In genomic region chr16:5146367-5147036, GRCm38 (mm10) we compare ENCODE assay signal across 8 mouse cellular contexts. TPM values are rescaled to one million over a fixed set of nuclear protein-coding genes. Genes with fewer than 3 reads are reported as not detected.
A peak's percentile ranks its signal among the peaks of the same experiment; 100 is the strongest.
DNase-seq lines count a peak whose midpoint lies in the region; ATAC-seq lines count a peak whose summit lies in the region.

No protein-coding gene starts in this region.

- 2% methylated on average over 26 of the region's 26 CpGs for WGBS in limb, embryonic 10.5 days
- 2% methylated on average over 26 of the region's 26 CpGs for WGBS in midbrain, embryonic 10.5 days

- ATAC-seq in common myeloid progenitor, adult 5-6 weeks (replicated peaks; ENCODE audit: low read depth, poor library complexity, severe bottlenecking), result peak; percentile 91

- no peaks in the 10 kb centered on the region for H3K36me3 ChIP-seq in limb, embryonic 10.5 days
- H3K36me3 ChIP-seq in midbrain, embryonic 10.5 days, result no peaks in the 10 kb centered on the region
- no peaks in the 10 kb centered on the region for H3K36me3 ChIP-seq in splenic B cell, adult 2 months (ENCODE audit: control insufficient read depth, insufficient read depth, low read length, poor library complexity, severe bottlenecking)

- H3K9me3 ChIP-seq in limb, embryonic 10.5 days (replicated peaks), result no peaks in the 10 kb centered on the region
- no peaks in the 10 kb centered on the region for H3K9me3 ChIP-seq in midbrain, embryonic 10.5 days (replicated peaks)

- peaks cover 15% of the 10 kb centered on the region for H3K27me3 ChIP-seq in limb, embryonic 10.5 days (ENCODE audit: low read depth, poor library complexity, severe bottlenecking)
- peaks cover 37% of the 10 kb centered on the region for H3K27me3 ChIP-seq in midbrain, embryonic 10.5 days (ENCODE audit: low read depth, poor library complexity, severe bottlenecking)
- H3K27me3 ChIP-seq in splenic B cell, adult 2 months (ENCODE audit: control insufficient read depth, insufficient read depth, low read length, poor library complexity, severe bottlenecking), result no peaks in the 10 kb centered on the region; the same call in 1 of the 2 replicates

- DNase-seq in thymus, postnatal 14 days, result peak; percentile 15
- DNase-seq in thymus, postnatal 10 days (ENCODE audit: low spot score in 2 of 2), result no peak
- peak; percentile 81 for DNase-seq in gastrocnemius, postnatal 14 days
- DNase-seq in hindlimb bud, embryonic 11.5 days (ENCODE audit: extremely low spot score, low read depth, low spot score), result peak; percentile 35
- DNase-seq in limb, embryonic 10.5 days (ENCODE audit: low spot score), result peak; percentile 85
- DNase-seq in midbrain, embryonic 10.5 days (ENCODE audit: low spot score), result peak; percentile 88
- DNase-seq in splenic B cell, adult 2 months (ENCODE audit: low read depth, low spot score), result peak; percentile 42

- peaks cover 16% of the 10 kb centered on the region for H3K4me1 ChIP-seq in limb, embryonic 10.5 days
- peaks cover 19% of the 10 kb centered on the region for H3K4me1 ChIP-seq in midbrain, embryonic 10.5 days

- H3K27ac ChIP-seq in limb, embryonic 10.5 days, result no peak overlapping the region
- H3K27ac ChIP-seq in midbrain, embryonic 10.5 days (replicated peaks), result peak overlapping the region; percentile 28

- intact Hi-C loops in gastrocnemius, postnatal 14 days (cut with DNase I; ENCODE audit: low total_unique reads), result loop anchor here (5.0 to 10.0 kb wide), 2 partner anchors 51 to 92 kb away; partner anchors contain the start of gene Ubn1

- H3K4me3 ChIP-seq in limb, embryonic 10.5 days, result peak overlapping the region; percentile 50
- H3K4me3 ChIP-seq in midbrain, embryonic 10.5 days, result peak overlapping the region; percentile 55

RNA-seq across cellular contexts. Expression of gene Sec14l5, which starts 0.4 kb away (rescaled TPM):
- not detected in 2 replicates for total RNA-seq in common myeloid progenitor, adult 5-6 weeks (2017)
- 10 to 100 TPM in 1 of 2 experiments, 1 to 10 TPM in 1; 7.4 to 11.3 TPM for total RNA-seq in gastrocnemius, postnatal 14 days (2021)
- polyA plus RNA-seq in limb, embryonic 10.5 days (2016; fragmentation: Nextera tagmentation; extraction: Ambion mirVana), result 0.04 TPM in 1 of 2 replicates, not detected in the other
- polyA plus RNA-seq in midbrain, embryonic 10.5 days (2016; fragmentation: Nextera tagmentation; extraction: Ambion mirVana), result 0.14 and 0.31 TPM in 2 replicates

RNA-seq across cellular contexts. Expression of gene Ppl, which starts 14.3 kb away (rescaled TPM):
- 0.10 TPM in 1 of 2 replicates, not detected in the other for total RNA-seq in common myeloid progenitor, adult 5-6 weeks (2017)
- total RNA-seq in gastrocnemius, postnatal 14 days (2021), result under 1 TPM; 0.27 to 0.43 TPM
- 2.3 and 3.0 TPM in 2 replicates for polyA plus RNA-seq in limb, embryonic 10.5 days (2016; fragmentation: Nextera tagmentation; extraction: Ambion mirVana)
- polyA plus RNA-seq in midbrain, embryonic 10.5 days (2016; fragmentation: Nextera tagmentation; extraction: Ambion mirVana), result 0.68 and 0.82 TPM in 2 replicates

RNA-seq across cellular contexts. Expression of gene Nagpa, which starts 57.3 kb away (rescaled TPM):
- 36.0 and 38.9 TPM in 2 replicates for total RNA-seq in common myeloid progenitor, adult 5-6 weeks (2017)
- total RNA-seq in gastrocnemius, postnatal 14 days (2021), result 1 to 10 TPM; 6.8 to 7.2 TPM
- 16.9 and 19.5 TPM in 2 replicates for polyA plus RNA-seq in limb, embryonic 10.5 days (2016; fragmentation: Nextera tagmentation; extraction: Ambion mirVana)
- 16.4 and 18.9 TPM in 2 replicates for polyA plus RNA-seq in midbrain, embryonic 10.5 days (2016; fragmentation: Nextera tagmentation; extraction: Ambion mirVana)

Comparison
In these comparisons a context has a peak if more than half of its experiments do, and no peak if none do; other contexts are left out.
1. DNase-seq: peak in thymus, postnatal 14 days (single experiment), gastrocnemius, postnatal 14 days (single experiment), hindlimb bud, embryonic 11.5 days (single experiment), limb, embryonic 10.5 days (single experiment), midbrain, embryonic 10.5 days (single experiment) and splenic B cell, adult 2 months (single experiment); none in thymus, postnatal 10 days (0 of 2).